Mouse (Mus musculus) monocyte, adult 2 months (primary cell): Measurements from ENCODE around the gene Ankrd39.

Experiments
- DNase-seq, 2 experiments: peaks; one replicate each; pipeline ENCODE4 v3.0.0; 2022; ENCODE audit warnings: low spot score in 2 of 2, low read depth in 1 of 2

Gene Ankrd39

GRCm38 (mm10) chr1:36493299-36493698, 53.9 kb downstream of the Ankrd39 start:
- no peak for DNase-seq

DNA sequence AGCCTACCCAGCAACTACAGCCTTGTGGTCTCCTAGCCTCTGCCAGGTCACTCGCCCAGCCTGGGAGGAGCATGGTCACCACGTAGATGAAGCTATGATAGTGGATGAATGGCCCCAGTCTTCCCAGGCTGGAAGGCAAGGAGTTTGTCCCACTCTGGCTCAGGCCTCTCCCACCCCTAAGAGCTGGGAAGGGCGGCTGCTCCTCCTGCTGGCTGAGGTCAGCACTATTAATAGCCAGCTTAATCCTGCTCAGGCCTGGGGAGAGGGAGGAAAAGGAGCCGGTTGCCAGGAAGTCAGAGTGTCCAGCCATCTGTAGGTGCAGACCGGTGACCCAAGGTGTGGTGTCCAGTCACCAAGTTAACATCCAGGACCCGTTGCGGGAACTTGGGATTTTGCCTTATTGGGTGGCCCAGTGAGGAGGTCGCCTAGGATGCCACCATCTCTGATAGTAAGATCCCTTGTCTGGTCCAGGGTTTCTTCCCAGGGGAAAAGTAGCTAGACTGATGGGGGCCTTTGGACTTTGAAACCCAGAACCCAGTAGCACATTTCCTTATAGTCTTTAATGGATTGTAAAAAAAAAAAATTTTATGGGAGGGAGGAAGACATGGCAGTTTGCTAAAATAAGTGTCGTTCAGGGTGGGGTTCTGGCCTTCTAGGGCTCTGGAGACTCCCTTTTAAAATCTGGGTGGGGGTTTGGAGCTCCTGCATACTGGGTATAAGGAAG, 54.7 kb downstream of the Ankrd39 start:
- DNase-seq: no peak

GRCm38 (mm10) chr1:36489661-36490060, 57.6 kb downstream of the Ankrd39 start:
- DNase-seq: no peak
